Mouse (Mus musculus) brain, embryonic 14.5 days (tissue): Measurements from ENCODE around the gene Slc10a7.

Experiments
- CTCF ChIP-seq: fragments of 200-500 bp; IDR thresholded peaks from 2 replicates; pipeline ENCODE4 v1.5.1; 2012; ENCODE audit warnings: inconsistent platforms, mild to moderate bottlenecking, moderate library complexity, borderline replicate concordance; ENCODE audit not compliant: insufficient read depth, insufficient read length; ENCODE audit errors: extremely low read depth
- POLR2A ChIP-seq: fragments of 200-500 bp; IDR thresholded peaks from 2 replicates; pipeline ENCODE4 v1.6.1; 2012; ENCODE audit warnings: mild to moderate bottlenecking, inconsistent platforms, borderline replicate concordance; ENCODE audit not compliant: poor library complexity, insufficient read depth, insufficient read length, severe bottlenecking; ENCODE audit errors: extremely low read depth

DNA sequence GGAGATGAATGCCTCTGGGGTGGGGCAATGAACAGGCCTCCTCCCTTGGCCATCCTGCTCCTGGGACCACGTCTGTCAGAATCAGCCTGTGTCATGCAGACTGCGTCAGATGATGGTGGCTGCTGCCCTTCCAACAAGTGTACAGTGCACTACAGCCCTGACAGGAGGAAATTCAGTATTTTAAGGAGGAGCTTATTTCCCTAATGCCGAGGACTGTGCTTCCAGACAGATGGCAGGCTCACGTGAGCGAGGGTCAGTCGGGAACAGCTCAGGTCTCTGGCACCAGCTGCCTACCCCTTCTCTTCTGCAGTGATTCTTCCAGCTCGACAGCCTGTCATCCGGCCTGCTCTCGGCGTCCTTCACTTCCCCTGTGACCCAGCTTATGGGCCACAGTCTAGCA is 181.6 kb downstream of the Slc10a7 start:
- TF ChIP-seq CTCF (no peak), POLR2A (no peak)
